Mouse (Mus musculus): Measurements from ENCODE around the gene Rptor. TPM values are rescaled to one million over a fixed set of nuclear protein-coding genes. Genes with fewer than 3 reads are reported as not detected.

The Rptor gene
- polyA plus RNA-seq, 1 experiment from 2014 or later: 3.1 TPM

- H3K36me3 ChIP-seq (replicated peaks; ENCODE audit: insufficient read depth, low read length): peaks cover 23% of the 10 kb centered on the region
- no peak overlapping the region for H3K9ac ChIP-seq (replicated peaks)
- no peak overlapping the region for H3K27ac ChIP-seq (ENCODE audit: low read depth)
- TF ChIP-seq EP300 (IDR thresholded peaks at IDR 0.05; ENCODE audit: low read depth) (no peak), CTCF (IDR thresholded peaks at IDR 0.05; ENCODE audit: low read depth) (no peak)
- H3K27me3 ChIP-seq (ENCODE audit: insufficient read depth, low read length): no peaks in the 10 kb centered on the region
- ATAC-seq (no peak), DNase-seq (no peak)
- no peak overlapping the region for H3K4me3 ChIP-seq (ENCODE audit: low read depth, low read length)
- no peaks in the 10 kb centered on the region for H3K4me1 ChIP-seq (ENCODE audit: insufficient read depth)
- 86% methylated on average over 6 of the region's 6 CpGs for WGBS (ENCODE audit: insufficient replicate concordance)
- H3K4me2 ChIP-seq (ENCODE audit: low read depth, low read length): no peak overlapping the region
- H3K9me3 ChIP-seq (ENCODE audit: low read length): no peaks in the 10 kb centered on the region
Measured at GRCm38 (mm10) chr11:119825783-119826182, 223.1 kb downstream of the Rptor start.

- Histone ChIP-seq H3K9me3 (ENCODE audit: low read length) (no peaks in the 10 kb centered on the region), H3K9ac (replicated peaks) (no peak overlapping the region), H3K4me1 (ENCODE audit: insufficient read depth) (no peaks in the 10 kb centered on the region), H3K4me2 (ENCODE audit: low read depth, low read length) (no peak overlapping the region), H3K27me3 (ENCODE audit: insufficient read depth, low read length) (no peaks in the 10 kb centered on the region), H3K4me3 (ENCODE audit: low read depth, low read length) (no peak overlapping the region), H3K36me3 (replicated peaks; ENCODE audit: insufficient read depth, low read length) (peaks cover 22% of the 10 kb centered on the region), H3K27ac (ENCODE audit: low read depth) (no peak overlapping the region)
- DNase-seq (no peak), ATAC-seq (no peak)
- WGBS (ENCODE audit: insufficient replicate concordance): 67% methylated on average over 4 of the region's 4 CpGs
- TF ChIP-seq CTCF (IDR thresholded peaks at IDR 0.05; ENCODE audit: low read depth): no peak
- no peak for TF ChIP-seq EP300 (IDR thresholded peaks at IDR 0.05; ENCODE audit: low read depth)
Measured at GRCm38 (mm10) chr11:119826239-119826638, 223.5 kb downstream of the Rptor start.

GRCm38 (mm10) chr11:119829116-119829515, 226.4 kb downstream of the Rptor start:
- ATAC-seq (no peak), DNase-seq (no peak)
- TF ChIP-seq CTCF (IDR thresholded peaks at IDR 0.05; ENCODE audit: low read depth) (no peak), EP300 (IDR thresholded peaks at IDR 0.05; ENCODE audit: low read depth) (no peak)
- H3K36me3 ChIP-seq (replicated peaks; ENCODE audit: insufficient read depth, low read length): peaks cover 14% of the 10 kb centered on the region; the same call in 1 of the 2 replicates
- WGBS (ENCODE audit: insufficient replicate concordance): 59% methylated on average over 3 of the region's 3 CpGs
- H3K4me2 ChIP-seq (ENCODE audit: low read depth, low read length): no peak overlapping the region
- no peak overlapping the region for H3K9ac ChIP-seq (replicated peaks)
- no peak overlapping the region for H3K4me3 ChIP-seq (ENCODE audit: low read depth, low read length)
- no peaks in the 10 kb centered on the region for H3K27me3 ChIP-seq (ENCODE audit: insufficient read depth, low read length)
- H3K27ac ChIP-seq (ENCODE audit: low read depth): no peak overlapping the region
- H3K9me3 ChIP-seq (ENCODE audit: low read length): no peaks in the 10 kb centered on the region
- no peaks in the 10 kb centered on the region for H3K4me1 ChIP-seq (ENCODE audit: insufficient read depth)

- Histone ChIP-seq H3K9ac (replicated peaks) (no peak overlapping the region), H3K27me3 (ENCODE audit: insufficient read depth, low read length) (no peaks in the 10 kb centered on the region), H3K4me1 (ENCODE audit: insufficient read depth) (no peaks in the 10 kb centered on the region), H3K4me3 (ENCODE audit: low read depth, low read length) (no peak overlapping the region), H3K36me3 (replicated peaks; ENCODE audit: insufficient read depth, low read length) (peaks cover 10% of the 10 kb centered on the region; the same call in 1 of the 2 replicates), H3K27ac (ENCODE audit: low read depth) (no peak overlapping the region), H3K4me2 (ENCODE audit: low read depth, low read length) (no peak overlapping the region), H3K9me3 (ENCODE audit: low read length) (no peaks in the 10 kb centered on the region)
- WGBS (ENCODE audit: insufficient replicate concordance): 86% methylated on average over 7 of the region's 7 CpGs
- TF ChIP-seq EP300 (IDR thresholded peaks at IDR 0.05; ENCODE audit: low read depth) (no peak), CTCF (IDR thresholded peaks at IDR 0.05; ENCODE audit: low read depth) (no peak)
- ATAC-seq (no peak), DNase-seq (no peak)
Measured at GRCm38 (mm10) chr11:119831682-119832081, 229.0 kb downstream of the Rptor start.

GRCm38 (mm10) chr11:119833311-119833710, 230.6 kb downstream of the Rptor start:
- Histone ChIP-seq H3K27me3 (ENCODE audit: insufficient read depth, low read length) (no peaks in the 10 kb centered on the region), H3K9ac (replicated peaks) (no peak overlapping the region), H3K9me3 (ENCODE audit: low read length) (no peaks in the 10 kb centered on the region), H3K4me2 (ENCODE audit: low read depth, low read length) (no peak overlapping the region), H3K4me1 (ENCODE audit: insufficient read depth) (no peaks in the 10 kb centered on the region), H3K36me3 (replicated peaks; ENCODE audit: insufficient read depth, low read length) (peaks cover 10% of the 10 kb centered on the region; the same call in 1 of the 2 replicates), H3K4me3 (ENCODE audit: low read depth, low read length) (no peak overlapping the region), H3K27ac (ENCODE audit: low read depth) (no peak overlapping the region)
- DNase-seq (no peak), ATAC-seq (no peak)
- TF ChIP-seq EP300 (IDR thresholded peaks at IDR 0.05; ENCODE audit: low read depth) (no peak), CTCF (IDR thresholded peaks at IDR 0.05; ENCODE audit: low read depth) (no peak)

- Histone ChIP-seq H3K9ac (replicated peaks) (no peak overlapping the region), H3K36me3 (replicated peaks; ENCODE audit: insufficient read depth, low read length) (peaks cover 10% of the 10 kb centered on the region; the same call in 1 of the 2 replicates), H3K9me3 (ENCODE audit: low read length) (no peaks in the 10 kb centered on the region), H3K4me3 (ENCODE audit: low read depth, low read length) (peak overlapping the region; percentile 8; the same call in 1 of the 2 replicates), H3K27me3 (ENCODE audit: insufficient read depth, low read length) (no peaks in the 10 kb centered on the region), H3K4me2 (ENCODE audit: low read depth, low read length) (peak overlapping the region; percentile 45), H3K27ac (ENCODE audit: low read depth) (0 out of 2 replicates have a peak overlapping the region, but pooled peaks have one; percentile 11), H3K4me1 (ENCODE audit: insufficient read depth) (no peaks in the 10 kb centered on the region)
- TF ChIP-seq CTCF (IDR thresholded peaks at IDR 0.05; ENCODE audit: low read depth): no peak
- TF ChIP-seq EP300 (IDR thresholded peaks at IDR 0.05; ENCODE audit: low read depth): no peak
- peak; percentile 78 for ATAC-seq
- 62% methylated on average over 16 of the region's 16 CpGs for WGBS (ENCODE audit: insufficient replicate concordance)
- DNase-seq: no peak
Measured at GRCm38 (mm10) chr11:119833877-119834804, 231.4 kb downstream of the Rptor start.

Measured in liver, postnatal 0 days (tissue).